Mouse (Mus musculus): ENCODE results near the gene Tprkb.
"Not testable (repeated sequence)": the region's sequence is repeated elsewhere in the genome, so short reads cannot be mapped to it uniquely, and the experiment has no call there.

DNA sequence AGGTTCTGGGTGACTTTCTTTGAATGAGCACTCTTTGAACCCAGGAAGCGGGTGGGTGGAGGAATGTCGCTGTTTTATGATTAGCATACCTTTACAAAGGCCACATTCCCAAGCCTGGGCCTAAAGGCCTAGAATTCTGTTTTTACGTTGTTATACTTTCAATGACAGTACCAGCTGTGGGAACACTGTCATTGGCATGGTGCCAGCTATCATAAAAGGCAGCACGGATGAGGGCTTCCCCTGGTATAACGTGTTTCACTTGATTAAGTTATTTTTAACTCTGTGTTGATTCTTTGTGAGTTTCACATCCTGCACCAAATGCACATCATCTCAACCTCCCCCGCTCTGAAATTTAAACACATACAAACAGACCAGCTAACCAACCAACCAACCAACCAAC lies 54.4 kb downstream of the Tprkb start:
- not testable (repeated sequence) for TF ChIP-seq POLR2A (IDR thresholded peaks at IDR 0.05; ENCODE audit: insufficient read depth, low read depth, low read length); CTCF (IDR thresholded peaks at IDR 0.05); EP300 (IDR thresholded peaks at IDR 0.05; ENCODE audit: insufficient read depth, low read depth, low read length)
